Mouse (Mus musculus): Measurements from ENCODE around the gene Caln1. TPM values are rescaled to one million over a fixed set of nuclear protein-coding genes. Genes with fewer than 3 reads are reported as not detected.

Gene Caln1
- polyA plus RNA-seq, 1 experiment from 2014 or later: 0.08 TPM

- 37% methylated on average over 8 of the region's 8 CpGs for WGBS
- no peaks in the 10 kb centered on the region for H3K36me3 ChIP-seq (ENCODE audit: insufficient read depth)
- ATAC-seq (ENCODE audit: insufficient read depth): no peak
- no peak for DNase-seq
- no peak overlapping the region for H3K9ac ChIP-seq
- no peak overlapping the region for H3K4me3 ChIP-seq (ENCODE audit: low read depth, low read length)
- H3K4me1 ChIP-seq (ENCODE audit: insufficient read depth): no peaks in the 10 kb centered on the region
- no peak overlapping the region for H3K4me2 ChIP-seq
- H3K27ac ChIP-seq (ENCODE audit: low read depth): no peak overlapping the region
- no peaks in the 10 kb centered on the region for H3K9me3 ChIP-seq (ENCODE audit: low read depth, low read length)
- no peaks in the 10 kb centered on the region for H3K27me3 ChIP-seq (ENCODE audit: insufficient read depth, low read length)
- no peak for TF ChIP-seq CTCF (IDR thresholded peaks at IDR 0.05; ENCODE audit: low read depth)
Measured at GRCm38 (mm10) chr5:130393618-130394355, 24.5 kb downstream of the Caln1 start.

DNA sequence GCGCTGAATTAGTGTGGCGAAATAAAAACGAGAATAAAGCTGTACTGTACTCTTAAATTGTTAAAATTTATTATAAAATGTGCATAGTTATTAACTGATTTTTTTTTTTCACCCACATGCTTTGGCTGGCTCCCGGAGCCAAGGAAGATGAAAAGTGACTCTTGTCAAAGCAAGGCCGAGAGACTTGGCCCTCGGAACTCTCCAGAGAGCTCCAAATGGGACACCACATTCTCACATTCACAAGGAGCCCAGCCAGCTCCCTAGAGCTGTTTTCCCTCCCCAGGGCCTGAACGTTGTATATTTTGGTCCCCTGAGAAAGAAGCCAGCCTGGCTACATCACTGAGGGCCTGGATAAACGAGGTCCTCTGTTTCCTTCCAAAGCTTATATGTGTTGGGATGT is 25.1 kb downstream of the Caln1 start:
- H3K27ac ChIP-seq (ENCODE audit: low read depth): no peak overlapping the region
- TF ChIP-seq CTCF (IDR thresholded peaks at IDR 0.05; ENCODE audit: low read depth): no peak
- H3K27me3 ChIP-seq (ENCODE audit: insufficient read depth, low read length): no peaks in the 10 kb centered on the region
- ATAC-seq (ENCODE audit: insufficient read depth) (no peak), DNase-seq (peak; percentile 19)
- H3K9me3 ChIP-seq (ENCODE audit: low read depth, low read length): no peaks in the 10 kb centered on the region
- no peak overlapping the region for H3K9ac ChIP-seq
- 52% methylated on average over 8 of the region's 8 CpGs for WGBS
- H3K4me1 ChIP-seq (ENCODE audit: insufficient read depth): no peaks in the 10 kb centered on the region
- H3K36me3 ChIP-seq (ENCODE audit: insufficient read depth): no peaks in the 10 kb centered on the region
- H3K4me2 ChIP-seq: no peak overlapping the region
- no peak overlapping the region for H3K4me3 ChIP-seq (ENCODE audit: low read depth, low read length)

- Histone ChIP-seq H3K9me3 (ENCODE audit: low read depth, low read length) (no peaks in the 10 kb centered on the region), H3K4me1 (ENCODE audit: insufficient read depth) (no peaks in the 10 kb centered on the region), H3K9ac (no peak overlapping the region), H3K27ac (ENCODE audit: low read depth) (no peak overlapping the region), H3K27me3 (ENCODE audit: insufficient read depth, low read length) (no peaks in the 10 kb centered on the region), H3K36me3 (ENCODE audit: insufficient read depth) (no peaks in the 10 kb centered on the region), H3K4me3 (ENCODE audit: low read depth, low read length) (no peak overlapping the region), H3K4me2 (no peak overlapping the region)
- 67% methylated on average over 6 of the region's 6 CpGs for WGBS
- ATAC-seq (ENCODE audit: insufficient read depth) (no peak), DNase-seq (no peak)
- TF ChIP-seq CTCF (IDR thresholded peaks at IDR 0.05; ENCODE audit: low read depth): no peak
Measured at GRCm38 (mm10) chr5:130395142-130395541, 25.9 kb downstream of the Caln1 start.

DNA sequence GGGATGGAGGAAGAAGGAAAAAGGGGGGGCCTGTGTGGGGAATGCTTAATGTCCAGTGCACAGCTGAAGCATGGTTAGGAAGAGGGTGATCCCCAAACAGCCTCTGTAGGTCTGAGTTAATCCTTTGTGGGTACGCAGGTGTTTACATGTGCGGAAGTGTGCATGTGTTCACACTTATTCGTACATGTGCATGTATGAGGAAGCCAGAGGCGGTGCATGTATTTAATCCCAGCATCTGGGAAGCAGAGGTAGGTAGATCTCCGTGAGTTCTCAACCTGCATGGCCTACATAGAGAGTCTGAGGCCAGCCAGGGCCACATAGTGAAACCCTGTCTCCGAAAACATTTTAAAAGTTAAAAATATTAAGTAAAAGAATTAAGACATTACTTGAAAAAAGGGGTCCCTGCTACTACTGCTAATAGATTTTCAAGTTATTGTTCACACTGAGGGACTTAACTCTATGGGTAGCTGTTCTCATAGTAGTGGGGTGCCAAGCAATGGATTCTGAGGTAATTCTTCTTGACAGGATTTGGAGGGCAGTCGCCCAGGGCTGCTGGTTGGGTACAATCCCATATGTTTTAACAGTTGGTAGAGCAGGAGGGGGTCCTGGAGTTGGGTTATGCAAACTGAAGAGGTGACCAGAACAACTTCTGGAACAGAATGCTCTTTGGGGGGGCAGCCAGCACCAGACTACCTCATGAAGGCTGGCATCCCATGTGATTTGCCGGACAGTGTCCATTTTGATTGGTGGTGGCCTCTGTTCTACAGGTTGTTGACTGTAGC is 31.1 kb downstream of the Caln1 start:
- Histone ChIP-seq H3K27me3 (ENCODE audit: insufficient read depth, low read length) (no peaks in the 10 kb centered on the region), H3K9me3 (ENCODE audit: low read depth, low read length) (no peaks in the 10 kb centered on the region), H3K36me3 (ENCODE audit: insufficient read depth) (no peaks in the 10 kb centered on the region), H3K27ac (ENCODE audit: low read depth) (no peak overlapping the region), H3K9ac (no peak overlapping the region), H3K4me2 (no peak overlapping the region), H3K4me1 (ENCODE audit: insufficient read depth) (no peaks in the 10 kb centered on the region), H3K4me3 (ENCODE audit: low read depth, low read length) (no peak overlapping the region)
- no peak for TF ChIP-seq CTCF (IDR thresholded peaks at IDR 0.05; ENCODE audit: low read depth)
- no peak for ATAC-seq (ENCODE audit: insufficient read depth)
- DNase-seq: no peak
- 85% methylated on average over 8 of the region's 8 CpGs for WGBS

DNA sequence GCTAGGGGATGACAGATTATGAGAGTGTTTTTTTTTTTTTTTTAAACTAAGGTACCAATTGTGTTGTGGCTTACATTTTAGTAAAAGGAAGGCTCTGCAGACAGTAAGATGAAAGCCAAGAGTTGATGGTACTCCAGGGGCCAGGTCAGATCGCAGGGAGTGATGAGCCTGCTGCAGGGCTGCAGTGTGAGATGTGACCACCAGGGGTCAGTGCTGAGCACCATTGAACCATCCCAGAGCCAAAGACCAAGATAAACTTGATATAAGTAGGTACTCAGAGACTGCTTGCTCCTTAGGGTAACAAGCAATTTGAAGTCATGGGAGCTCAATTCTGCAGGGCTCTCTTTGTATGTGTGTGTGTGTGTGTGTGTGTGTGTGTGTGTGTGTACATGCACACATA is 35.9 kb downstream of the Caln1 start:
- Histone ChIP-seq H3K9ac (no peak overlapping the region), H3K4me1 (ENCODE audit: insufficient read depth) (no peaks in the 10 kb centered on the region), H3K27me3 (ENCODE audit: insufficient read depth, low read length) (no peaks in the 10 kb centered on the region), H3K4me3 (ENCODE audit: low read depth, low read length) (no peak overlapping the region), H3K9me3 (ENCODE audit: low read depth, low read length) (no peaks in the 10 kb centered on the region), H3K4me2 (no peak overlapping the region), H3K36me3 (ENCODE audit: insufficient read depth) (no peaks in the 10 kb centered on the region), H3K27ac (ENCODE audit: low read depth) (no peak overlapping the region)
- ATAC-seq (ENCODE audit: insufficient read depth): no peak
- TF ChIP-seq CTCF (IDR thresholded peaks at IDR 0.05; ENCODE audit: low read depth): peak; percentile 89
- DNase-seq: peak; percentile 64
- WGBS: 25% methylated on average over 1 of the region's 1 CpGs

- Histone ChIP-seq H3K4me1 (ENCODE audit: insufficient read depth) (no peaks in the 10 kb centered on the region), H3K27me3 (ENCODE audit: insufficient read depth, low read length) (no peaks in the 10 kb centered on the region), H3K4me3 (ENCODE audit: low read depth, low read length) (no peak overlapping the region), H3K9me3 (ENCODE audit: low read depth, low read length) (no peaks in the 10 kb centered on the region), H3K9ac (no peak overlapping the region), H3K36me3 (ENCODE audit: insufficient read depth) (no peaks in the 10 kb centered on the region), H3K4me2 (no peak overlapping the region), H3K27ac (ENCODE audit: low read depth) (no peak overlapping the region)
- DNase-seq (no peak), ATAC-seq (ENCODE audit: insufficient read depth) (no peak)
- no peak for TF ChIP-seq CTCF (IDR thresholded peaks at IDR 0.05; ENCODE audit: low read depth)
- 91% methylated on average over 6 of the region's 6 CpGs for WGBS
Measured at GRCm38 (mm10) chr5:130409706-130410105, 40.5 kb downstream of the Caln1 start.

GRCm38 (mm10) chr5:130411516-130411915 is 42.3 kb downstream of the Caln1 start:
- no peak for TF ChIP-seq CTCF (IDR thresholded peaks at IDR 0.05; ENCODE audit: low read depth)
- Histone ChIP-seq H3K36me3 (ENCODE audit: insufficient read depth) (no peaks in the 10 kb centered on the region), H3K9me3 (ENCODE audit: low read depth, low read length) (no peaks in the 10 kb centered on the region), H3K27me3 (ENCODE audit: insufficient read depth, low read length) (no peaks in the 10 kb centered on the region), H3K4me1 (ENCODE audit: insufficient read depth) (no peaks in the 10 kb centered on the region), H3K4me3 (ENCODE audit: low read depth, low read length) (no peak overlapping the region), H3K9ac (no peak overlapping the region), H3K4me2 (no peak overlapping the region), H3K27ac (ENCODE audit: low read depth) (no peak overlapping the region)
- 88% methylated on average over 17 of the region's 17 CpGs for WGBS
- DNase-seq (no peak), ATAC-seq (ENCODE audit: insufficient read depth) (no peak)
